8 mouse cellular contexts compared by ENCODE assay signal in genomic region chr11:103133456-103134185, GRCm38 (mm10). TPM values are rescaled to one million over a fixed set of nuclear protein-coding genes. Genes with fewer than 3 reads are reported as not detected.
DNase-seq lines count a peak whose midpoint lies in the region; ATAC-seq and TF ChIP-seq lines count a peak whose summit lies in the region.

No protein-coding gene starts in this region.

- peaks cover 12% of the 10 kb centered on the region for H3K79me3 ChIP-seq in C2C12 (ENCODE audit: low read depth)

- intact Hi-C loops in left cerebral cortex, postnatal 4 days (cut with DNase I): no loop called here

- H3K36me3 ChIP-seq in heart, embryonic 11.5 days (ENCODE audit: control insufficient read depth, insufficient read depth, low read length): no peaks in the 10 kb centered on the region
- peaks cover 8% of the 10 kb centered on the region for H3K36me3 ChIP-seq in C2C12 (ENCODE audit: control insufficient read depth, insufficient read depth)
- peaks cover 5% of the 10 kb centered on the region for H3K36me3 ChIP-seq in embryonic facial prominence, embryonic 15.5 days
- peaks cover 14% of the 10 kb centered on the region; the same call in 1 of the 2 replicates for H3K36me3 ChIP-seq in limb, embryonic 12.5 days
- H3K36me3 ChIP-seq in stomach, embryonic 16.5 days (ENCODE audit: control insufficient read depth, insufficient read depth, low read length): no peaks in the 10 kb centered on the region

- ATAC-seq in heart, embryonic 11.5 days (replicated peaks; ENCODE audit: insufficient number of reproducible peaks, low FRiP score, low TSS enrichment): no peak
- ATAC-seq in embryonic facial prominence, embryonic 15.5 days (ENCODE audit: insufficient number of reproducible peaks, low FRiP score, low TSS enrichment, low read depth): no peak
- 0 out of 2 replicates have a peak, but pooled peaks have one; percentile 16 for ATAC-seq in limb, embryonic 12.5 days (ENCODE audit: insufficient number of reproducible peaks, insufficient read depth, low FRiP score, low TSS enrichment, low read depth)
- peak; percentile 2; the same call in 1 of the 2 replicates for ATAC-seq in stomach, embryonic 16.5 days (ENCODE audit: insufficient read depth, low FRiP score)

- peak overlapping the region; percentile 83 for H3K4me3 ChIP-seq in heart, embryonic 11.5 days (ENCODE audit: low read depth, low read length)
- H3K4me3 ChIP-seq in C2C12 (ENCODE audit: insufficient read depth, poor library complexity, severe bottlenecking): peak overlapping the region; percentile 16
- H3K4me3 ChIP-seq in embryonic facial prominence, embryonic 15.5 days (replicated peaks): peak overlapping the region; percentile 35
- peak overlapping the region; percentile 38 for H3K4me3 ChIP-seq in limb, embryonic 12.5 days (replicated peaks)
- H3K4me3 ChIP-seq in stomach, embryonic 16.5 days (replicated peaks; ENCODE audit: low read length): peak overlapping the region; percentile 39

- no peaks in the 10 kb centered on the region for H3K27me3 ChIP-seq in heart, embryonic 11.5 days (ENCODE audit: control insufficient read depth, insufficient read depth, low read length)
- no peaks in the 10 kb centered on the region for H3K27me3 ChIP-seq in C2C12 (ENCODE audit: control insufficient read depth, insufficient read depth, insufficient read length)
- no peaks in the 10 kb centered on the region for H3K27me3 ChIP-seq in embryonic facial prominence, embryonic 15.5 days
- H3K27me3 ChIP-seq in limb, embryonic 12.5 days: no peaks in the 10 kb centered on the region
- H3K27me3 ChIP-seq in stomach, embryonic 16.5 days (ENCODE audit: control insufficient read depth, insufficient read depth, low read length): no peaks in the 10 kb centered on the region

- H3K27ac ChIP-seq in heart, embryonic 11.5 days (ENCODE audit: low read depth, low read length): peak overlapping the region; percentile 78
- peak overlapping the region; percentile 75 for H3K27ac ChIP-seq in embryonic facial prominence, embryonic 15.5 days (replicated peaks)
- peak overlapping the region; percentile 70 for H3K27ac ChIP-seq in limb, embryonic 12.5 days
- H3K27ac ChIP-seq in stomach, embryonic 16.5 days (ENCODE audit: low read length): peak overlapping the region; percentile 75

- H3K9me3 ChIP-seq in heart, embryonic 11.5 days (replicated peaks; ENCODE audit: control insufficient read depth, low read length): no peaks in the 10 kb centered on the region
- H3K9me3 ChIP-seq in embryonic facial prominence, embryonic 15.5 days (replicated peaks): no peaks in the 10 kb centered on the region
- no peaks in the 10 kb centered on the region for H3K9me3 ChIP-seq in limb, embryonic 12.5 days
- H3K9me3 ChIP-seq in stomach, embryonic 16.5 days (replicated peaks; ENCODE audit: control insufficient read depth, low read length): no peaks in the 10 kb centered on the region

- H3K79me2 ChIP-seq in C2C12 (ENCODE audit: control insufficient read depth, insufficient read depth): peaks cover 25% of the 10 kb centered on the region

- H3K4me1 ChIP-seq in heart, embryonic 11.5 days (ENCODE audit: control insufficient read depth, insufficient read depth, low read length): peaks cover 19% of the 10 kb centered on the region
- peaks cover 31% of the 10 kb centered on the region for H3K4me1 ChIP-seq in embryonic facial prominence, embryonic 15.5 days
- peaks cover 28% of the 10 kb centered on the region for H3K4me1 ChIP-seq in limb, embryonic 12.5 days (replicated peaks)
- peaks cover 21% of the 10 kb centered on the region for H3K4me1 ChIP-seq in stomach, embryonic 16.5 days (ENCODE audit: control insufficient read depth, insufficient read depth, low read length)

- no peak for DNase-seq in heart, adult 18-20 months
- no peak for DNase-seq in left cerebral cortex, postnatal 4 days
- DNase-seq in layer of hippocampus, adult 8-10 months (ENCODE audit: low spot score in 2 of 2): no peak

- TF ChIP-seq CTCF in C2C12 (IDR thresholded peaks at IDR 0.05; ENCODE audit: control insufficient read depth, insufficient read depth, insufficient read length): no peak

- peak overlapping the region; percentile 59 for H3K4me2 ChIP-seq in heart, embryonic 11.5 days
- peak overlapping the region; percentile 65 for H3K4me2 ChIP-seq in embryonic facial prominence, embryonic 15.5 days (replicated peaks)
- peak overlapping the region; percentile 58 for H3K4me2 ChIP-seq in limb, embryonic 12.5 days
- peak overlapping the region; percentile 58 for H3K4me2 ChIP-seq in stomach, embryonic 16.5 days (ENCODE audit: low read depth, low read length)

- 52% methylated on average over 6 of the region's 6 CpGs for WGBS in heart, embryonic 11.5 days (ENCODE audit: insufficient replicate concordance)
- WGBS in embryonic facial prominence, embryonic 15.5 days: 50% methylated on average over 6 of the region's 6 CpGs
- 55% methylated on average over 6 of the region's 6 CpGs for WGBS in limb, embryonic 12.5 days
- WGBS in stomach, embryonic 16.5 days: 55% methylated on average over 6 of the region's 6 CpGs

- peak overlapping the region; percentile 65 for H3K9ac ChIP-seq in heart, embryonic 11.5 days (ENCODE audit: low read depth, low read length)
- peak overlapping the region; percentile 33 for H3K9ac ChIP-seq in embryonic facial prominence, embryonic 15.5 days
- peak overlapping the region; percentile 52 for H3K9ac ChIP-seq in limb, embryonic 12.5 days (replicated peaks)
- peak overlapping the region; percentile 49 for H3K9ac ChIP-seq in stomach, embryonic 16.5 days (ENCODE audit: low read length)

- H3ac ChIP-seq in C2C12 (ENCODE audit: control insufficient read depth, insufficient read length, low read depth): peak overlapping the region; percentile 55

TF ChIP-seq in C2C12, 6 proteins besides CTCF, POLR2A, EP300 and RAD21 (continues in another document):
- no peak for TF ChIP-seq MAX (IDR thresholded peaks at IDR 0.05)
- no peak for TF ChIP-seq USF1 (IDR thresholded peaks at IDR 0.05; ENCODE audit: low read depth)
- TF ChIP-seq CEBPB (IDR thresholded peaks at IDR 0.05; ENCODE audit: low read depth): no peak
- TF ChIP-seq FOSL1 (IDR thresholded peaks at IDR 0.05; ENCODE audit: insufficient read depth, low read length, poor library complexity, severe bottlenecking): no peak
- TF ChIP-seq MYOD1 (IDR thresholded peaks at IDR 0.05; ENCODE audit: control insufficient read depth, insufficient read length, low read depth): no peak

RNA-seq across cellular contexts. Expression of gene Hexim2, which starts 1.4 kb away (rescaled TPM):
- 3.5 and 5.6 TPM in 2 replicates for polyA plus RNA-seq in heart, embryonic 11.5 days (2014; fragmentation: Nextera tagmentation; extraction: Ambion mirVana)
- 1 to 10 TPM; 1.6 to 1.7 TPM for total RNA-seq in heart, adult 18-20 months (2021)
- polyA plus RNA-seq in C2C12 (2012; fragmentation: generic; extraction: Trizol): 3.4 TPM
- 14.0 and 14.1 TPM in 2 replicates for polyA plus RNA-seq in embryonic facial prominence, embryonic 15.5 days (2015; fragmentation: Nextera tagmentation; extraction: Ambion mirVana)
- polyA plus RNA-seq in limb, embryonic 12.5 days (2016; fragmentation: Nextera tagmentation; extraction: Ambion mirVana): 12.8 and 13.2 TPM in 2 replicates
- polyA plus RNA-seq in stomach, embryonic 16.5 days (2015; fragmentation: Nextera tagmentation; extraction: Ambion mirVana): 6.3 and 7.9 TPM in 2 replicates
- 10 to 100 TPM; 19.0 to 24.2 TPM for total RNA-seq in left cerebral cortex, postnatal 4 days (2021)
- total RNA-seq in layer of hippocampus, adult 8-10 months (2022): 10 to 100 TPM in 3 of 4 experiments, 1 to 10 TPM in 1; 9.4 to 15.1 (median 11.6) TPM

RNA-seq across cellular contexts. Expression of gene Hexim1, which starts 17.6 kb away (rescaled TPM):
- 4.2 and 4.4 TPM in 2 replicates for polyA plus RNA-seq in heart, embryonic 11.5 days (2014; fragmentation: Nextera tagmentation; extraction: Ambion mirVana)
- 10 to 100 TPM; 20.0 to 21.5 TPM for total RNA-seq in heart, adult 18-20 months (2021)
- 24.3 TPM for polyA plus RNA-seq in C2C12 (2012; fragmentation: generic; extraction: Trizol)
- polyA plus RNA-seq in embryonic facial prominence, embryonic 15.5 days (2015; fragmentation: Nextera tagmentation; extraction: Ambion mirVana): 5.9 and 6.1 TPM in 2 replicates
- 3.9 and 4.0 TPM in 2 replicates for polyA plus RNA-seq in limb, embryonic 12.5 days (2016; fragmentation: Nextera tagmentation; extraction: Ambion mirVana)
- polyA plus RNA-seq in stomach, embryonic 16.5 days (2015; fragmentation: Nextera tagmentation; extraction: Ambion mirVana): 4.7 and 5.7 TPM in 2 replicates
- total RNA-seq in left cerebral cortex, postnatal 4 days (2021): 10 to 100 TPM; 22.9 to 23.2 TPM
- 10 to 100 TPM; 39.0 to 51.3 (median 45.9) TPM for total RNA-seq in layer of hippocampus, adult 8-10 months (2022)

RNA-seq across cellular contexts. Expression of gene Acbd4, which starts 32.1 kb away (rescaled TPM):
- 11.2 and 11.8 TPM in 2 replicates for polyA plus RNA-seq in heart, embryonic 11.5 days (2014; fragmentation: Nextera tagmentation; extraction: Ambion mirVana)
- total RNA-seq in heart, adult 18-20 months (2021): 10 to 100 TPM; 28.6 to 41.4 TPM
- polyA plus RNA-seq in C2C12 (2012; fragmentation: generic; extraction: Trizol): 23.0 TPM
- polyA plus RNA-seq in embryonic facial prominence, embryonic 15.5 days (2015; fragmentation: Nextera tagmentation; extraction: Ambion mirVana): 23.4 and 27.9 TPM in 2 replicates
- 8.1 and 11.9 TPM in 2 replicates for polyA plus RNA-seq in limb, embryonic 12.5 days (2016; fragmentation: Nextera tagmentation; extraction: Ambion mirVana)
- 31.0 and 36.4 TPM in 2 replicates for polyA plus RNA-seq in stomach, embryonic 16.5 days (2015; fragmentation: Nextera tagmentation; extraction: Ambion mirVana)
- 10 to 100 TPM; 31.7 to 41.3 TPM for total RNA-seq in left cerebral cortex, postnatal 4 days (2021)
- 10 to 100 TPM; 88.4 to 98.2 (median 94.7) TPM for total RNA-seq in layer of hippocampus, adult 8-10 months (2022)

RNA-seq across cellular contexts. Expression of gene Plcd3, which starts 32.2 kb away (rescaled TPM):
- 3.0 and 3.5 TPM in 2 replicates for polyA plus RNA-seq in heart, embryonic 11.5 days (2014; fragmentation: Nextera tagmentation; extraction: Ambion mirVana)
- 10 to 100 TPM; 11.0 to 14.5 TPM for total RNA-seq in heart, adult 18-20 months (2021)
- polyA plus RNA-seq in C2C12 (2012; fragmentation: generic; extraction: Trizol): 27.6 TPM
- 7.6 and 9.0 TPM in 2 replicates for polyA plus RNA-seq in embryonic facial prominence, embryonic 15.5 days (2015; fragmentation: Nextera tagmentation; extraction: Ambion mirVana)
- 2.9 and 3.6 TPM in 2 replicates for polyA plus RNA-seq in limb, embryonic 12.5 days (2016; fragmentation: Nextera tagmentation; extraction: Ambion mirVana)
- 5.2 and 6.5 TPM in 2 replicates for polyA plus RNA-seq in stomach, embryonic 16.5 days (2015; fragmentation: Nextera tagmentation; extraction: Ambion mirVana)
- 10 to 100 TPM; 11.1 to 13.8 TPM for total RNA-seq in left cerebral cortex, postnatal 4 days (2021)
- 10 to 100 TPM; 11.0 to 15.3 (median 12.8) TPM for total RNA-seq in layer of hippocampus, adult 8-10 months (2022)

RNA-seq across cellular contexts. Expression of gene Fmnl1, which starts 37.3 kb away (rescaled TPM):
- polyA plus RNA-seq in heart, embryonic 11.5 days (2014; fragmentation: Nextera tagmentation; extraction: Ambion mirVana): 0.79 and 1.1 TPM in 2 replicates
- 10 to 100 TPM; 18.1 to 20.2 TPM for total RNA-seq in heart, adult 18-20 months (2021)
- polyA plus RNA-seq in C2C12 (2012; fragmentation: generic; extraction: Trizol): 3.7 TPM
- polyA plus RNA-seq in embryonic facial prominence, embryonic 15.5 days (2015; fragmentation: Nextera tagmentation; extraction: Ambion mirVana): 2.7 TPM in 2 replicates
- polyA plus RNA-seq in limb, embryonic 12.5 days (2016; fragmentation: Nextera tagmentation; extraction: Ambion mirVana): 0.78 and 1.4 TPM in 2 replicates
- 3.5 and 4.4 TPM in 2 replicates for polyA plus RNA-seq in stomach, embryonic 16.5 days (2015; fragmentation: Nextera tagmentation; extraction: Ambion mirVana)
- total RNA-seq in left cerebral cortex, postnatal 4 days (2021): 10 to 100 TPM; 34.8 to 39.1 TPM
- 100 to 1,000 TPM; 121 to 133 (median 125) TPM for total RNA-seq in layer of hippocampus, adult 8-10 months (2022)

Comparison
In these comparisons a context has a peak if more than half of its experiments do, and no peak if none do; other contexts are left out.
1. ATAC-seq: peak in limb, embryonic 12.5 days (single experiment) and stomach, embryonic 16.5 days (single experiment); none in heart, embryonic 11.5 days (single experiment) and embryonic facial prominence, embryonic 15.5 days (single experiment).
2. H3K4me3 ChIP-seq: peak in every context shown above with its lines; median percentile 83 in heart, embryonic 11.5 days; 39 in stomach, embryonic 16.5 days; 38 in limb, embryonic 12.5 days; 35 in embryonic facial prominence, embryonic 15.5 days; 16 in C2C12.
3. Peak in every context shown above with its lines, with median percentiles within 50 percentile points of each other: H3K27ac ChIP-seq, H3K4me2 ChIP-seq and H3K9ac ChIP-seq.